Mouse (Mus musculus) layer of hippocampus, adult 9-11 months (tissue): ENCODE measurements around the gene Tfr2.
A peak's percentile ranks its signal among the peaks of the same experiment; 100 is the strongest.

Experiments used
- DNase-seq: peaks from one replicate; pipeline ENCODE4 v3.0.0; 2022

Gene Tfr2

GRCm38 (mm10) chr5:137569665-137570064, at the start of gene Tfr2:
TSS of gene Tfr2 (plus strand) at chr5:137569840.
- no peak for DNase-seq

GRCm38 (mm10) chr5:137521861-137522260, 47.8 kb upstream of the Tfr2 start:
- no peak for DNase-seq

- DNase-seq = no peak
Measured at GRCm38 (mm10) chr5:137522711-137523110, 46.9 kb upstream of the Tfr2 start.

- DNase-seq = no peak
Measured at GRCm38 (mm10) chr5:137523396-137524250, 46.0 kb upstream of the Tfr2 start.

- DNase-seq = no peak
Measured at GRCm38 (mm10) chr5:137524251-137524515, 45.5 kb upstream of the Tfr2 start.

GRCm38 (mm10) chr5:137524671-137525070, 45.0 kb upstream of the Tfr2 start:
- DNase-seq = no peak

GRCm38 (mm10) chr5:137525511-137525910, 44.1 kb upstream of the Tfr2 start:
- DNase-seq = no peak

GRCm38 (mm10) chr5:137526192-137526936, 43.3 kb upstream of the Tfr2 start:
- peak; percentile 64 for DNase-seq

GRCm38 (mm10) chr5:137527413-137527812, 42.2 kb upstream of the Tfr2 start:
- DNase-seq = no peak

- no peak for DNase-seq
Measured at GRCm38 (mm10) chr5:137528247-137528968, 41.2 kb upstream of the Tfr2 start.

- no peak for DNase-seq
Measured at GRCm38 (mm10) chr5:137529221-137529995, 40.2 kb upstream of the Tfr2 start.

GRCm38 (mm10) chr5:137530075-137530474, 39.6 kb upstream of the Tfr2 start:
- DNase-seq = no peak

- peak; percentile 92 for DNase-seq
Measured at GRCm38 (mm10) chr5:137530588-137531413, 38.8 kb upstream of the Tfr2 start.

GRCm38 (mm10) chr5:137531414-137532130, 38.1 kb upstream of the Tfr2 start:
- DNase-seq = no peak

- peak; percentile 25 for DNase-seq
Measured at GRCm38 (mm10) chr5:137532131-137532807, 37.4 kb upstream of the Tfr2 start.

GRCm38 (mm10) chr5:137532808-137533116, 36.9 kb upstream of the Tfr2 start:
- DNase-seq = no peak

- DNase-seq = peak; percentile 98
Measured at GRCm38 (mm10) chr5:137533117-137533827, 36.4 kb upstream of the Tfr2 start, which contains the start of the genes Epo and Gnb2. TSS of gene Epo (minus strand) at chr5:137533242. TSS of gene Gnb2 (minus strand) at chr5:137533510.

- peak; percentile 4 for DNase-seq
Measured at GRCm38 (mm10) chr5:137534762-137535161, 34.9 kb upstream of the Tfr2 start.

- no peak for DNase-seq
Measured at GRCm38 (mm10) chr5:137535318-137535717, 34.3 kb upstream of the Tfr2 start.

GRCm38 (mm10) chr5:137537461-137537860, 32.2 kb upstream of the Tfr2 start:
- DNase-seq = no peak
